Mouse (Mus musculus) neutrophil, adult 83 days (primary cell): ENCODE data around the gene Apol7a. TPM values are rescaled to one million over a fixed set of nuclear protein-coding genes. Genes with fewer than 3 reads are reported as not detected.

Source experiments
- total RNA-seq, 2 experiments: library from RNA; stranded (reverse); gene quantifications; one replicate each; pipeline ENCODE4 v1.2.4; 2023

Apol7a gene
- total RNA-seq = not detected

DNA sequence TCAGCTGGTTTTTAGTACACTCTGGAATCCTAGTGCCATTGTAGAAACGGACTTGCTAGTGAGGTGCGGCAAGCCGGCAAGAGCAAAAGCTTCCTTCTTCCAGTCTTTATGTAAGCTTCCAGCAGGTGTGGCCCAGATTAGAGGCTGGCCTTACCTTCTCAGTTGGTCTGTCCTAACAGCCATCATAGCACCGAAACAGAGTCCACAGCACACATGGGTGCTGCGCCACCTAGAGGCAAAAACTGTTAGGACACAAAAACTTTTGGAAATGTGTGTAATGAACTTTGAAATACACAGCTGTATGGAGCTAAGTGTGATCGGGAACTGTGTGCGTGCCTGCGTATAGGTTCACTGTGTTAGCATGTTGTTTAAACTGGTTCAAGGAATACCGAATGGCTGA, at the start of gene Apol7a:
Apol7a (minus strand) TSS at position 84 of the 400 bp plus-strand sequence.

DNA sequence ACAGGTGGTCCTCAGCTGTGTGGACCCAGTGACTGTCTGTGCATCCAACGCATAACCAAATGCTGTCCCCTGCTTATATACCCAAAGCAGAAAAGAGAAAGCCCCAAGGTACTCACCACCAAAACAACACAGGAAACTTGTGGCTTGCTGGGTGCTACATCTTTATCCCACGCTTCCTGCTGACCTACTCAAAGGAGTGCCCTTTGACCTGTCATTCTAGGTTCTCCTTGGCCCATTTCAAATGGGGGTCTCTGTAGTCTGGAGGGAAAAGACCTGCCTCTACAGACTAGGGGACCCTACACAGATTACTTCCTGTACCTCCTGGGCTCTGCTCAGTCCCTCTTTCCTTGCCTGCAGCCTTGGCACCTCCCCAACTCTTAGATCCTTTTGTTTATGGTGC, 48.5 kb upstream of the Apol7a start, which contains the start of gene Apol7b:
Apol7b (minus strand) TSS at position 101 of the 400 bp plus-strand sequence.

DNA sequence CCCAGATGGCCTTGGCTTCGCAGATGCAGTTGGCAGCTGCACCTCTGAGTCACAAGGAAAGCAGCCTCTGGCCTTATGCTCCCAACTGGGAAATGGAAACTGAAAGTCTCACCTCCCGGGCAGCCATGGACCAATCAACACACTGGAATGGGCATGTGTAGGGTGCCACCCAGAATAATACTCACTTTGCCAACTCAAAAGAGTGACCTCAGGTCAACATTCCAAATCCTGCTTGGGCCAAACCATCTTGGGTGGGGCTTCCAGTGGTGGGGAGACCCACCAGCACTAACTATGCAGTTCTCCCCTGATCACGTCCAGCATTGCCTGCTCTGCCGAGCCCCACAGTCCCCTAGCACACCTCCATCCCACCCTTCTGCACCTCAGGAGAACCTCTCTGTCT, 12.1 kb upstream of the Apol7a start, which contains the start of gene Apol9a:
Apol9a (minus strand) TSS at position 101 of the 400 bp plus-strand sequence.

Other genes starting within 250 kb of the Apol7a start
- under 1 TPM; 0.22 to 0.68 TPM for gene Rbfox2, start 92.1 kb downstream of the Apol7a start, total RNA-seq
- not detected for gene Apol9a, start 12.0 kb upstream of the Apol7a start, total RNA-seq
- not detected for gene Apol7b, start 48.4 kb upstream of the Apol7a start, total RNA-seq
- gene Apol10a, start 77.9 kb upstream of the Apol7a start, total RNA-seq = not detected
- gene Apol11a, start 109.2 kb upstream of the Apol7a start, total RNA-seq = not detected
- gene Apol7c, start 134.2 kb upstream of the Apol7a start, total RNA-seq = not detected
- gene 1700025B11Rik, start 162.8 kb upstream of the Apol7a start, total RNA-seq = not detected
- not detected for gene Apol10b, start 197.0 kb upstream of the Apol7a start, total RNA-seq
- not detected for gene Gm36245, start 200.1 kb upstream of the Apol7a start, total RNA-seq
- under 1 TPM; 0.38 to 0.46 TPM for gene Apol11b, start 244.2 kb upstream of the Apol7a start, total RNA-seq